Mouse (Mus musculus) brain, embryonic 14.5 days (tissue): ENCODE data around the gene Mrpl2. TPM values are rescaled to one million over a fixed set of nuclear protein-coding genes. Genes with fewer than 3 reads are reported as not detected.
A peak's percentile ranks its signal among the peaks of the same experiment; 100 is the strongest.

Experiments
- DNase-seq: peaks from one replicate; pipeline ENCODE4 v3.0.0-alpha.2; 2011; ENCODE audit warnings: low read depth
- CTCF ChIP-seq: fragments of 200-500 bp; IDR thresholded peaks from 2 replicates; pipeline ENCODE4 v1.5.1; 2012; ENCODE audit warnings: inconsistent platforms, mild to moderate bottlenecking, moderate library complexity, borderline replicate concordance; ENCODE audit not compliant: insufficient read depth, insufficient read length; ENCODE audit errors: extremely low read depth
- POLR2A ChIP-seq: fragments of 200-500 bp; IDR thresholded peaks from 2 replicates; pipeline ENCODE4 v1.6.1; 2012; ENCODE audit warnings: mild to moderate bottlenecking, inconsistent platforms, borderline replicate concordance; ENCODE audit not compliant: poor library complexity, insufficient read depth, insufficient read length, severe bottlenecking; ENCODE audit errors: extremely low read depth
- polyA plus RNA-seq: library from polyadenylated mRNA; depleted of rRNA; stranded (reverse); fragments of >200 nt; gene quantifications from 2 replicates; pipeline ENCODE4 v1.2.3, GENCODE M21; 2012; rRNA removed

The Mrpl2 gene
- polyA plus RNA-seq: 47.2 and 53.1 TPM in 2 replicates

DNA sequence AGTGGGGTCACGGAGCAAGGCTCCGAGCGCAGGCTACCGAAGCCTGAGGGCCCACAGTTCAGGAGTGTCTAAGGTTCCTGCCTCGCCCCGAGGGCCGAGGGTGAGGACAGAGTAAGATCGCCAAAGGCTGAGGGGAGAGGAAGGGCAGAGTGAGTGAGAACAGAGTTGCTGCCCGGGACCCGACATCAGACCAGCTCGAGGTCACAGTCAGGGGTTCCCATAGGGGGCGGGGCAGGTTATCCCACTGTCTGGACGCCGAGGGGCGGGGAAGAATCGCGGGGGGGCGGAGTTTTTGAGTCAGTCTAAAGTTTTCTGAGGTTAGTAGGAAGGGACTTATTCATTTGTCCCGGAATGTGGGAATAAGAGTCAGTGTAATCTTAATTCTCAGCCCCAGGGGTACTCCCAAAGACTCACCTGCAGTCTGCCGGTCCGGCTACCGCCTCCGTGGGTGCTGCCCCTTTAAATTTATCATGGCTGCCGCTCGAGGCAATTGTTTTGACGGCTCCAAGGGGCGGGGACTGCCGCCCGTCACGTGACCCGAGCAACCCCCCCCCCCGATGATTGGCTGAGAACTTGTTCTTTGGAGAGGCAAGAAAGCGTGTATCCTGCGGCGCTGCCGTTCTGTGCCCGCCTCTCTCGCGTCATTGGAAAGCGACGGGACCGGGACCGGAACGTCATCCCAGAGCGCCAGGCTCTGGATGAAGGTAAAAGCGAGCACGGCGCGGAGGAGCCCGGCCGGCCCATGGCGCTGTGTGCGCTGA lies at the start of gene Mrpl2, which contains the start of gene Klc4:
Gene Mrpl2 (plus strand): TSS at position 669 of the 761 bp plus-strand sequence.
Gene Klc4 (minus strand): TSS at position 462 of the 761 bp plus-strand sequence.
- DNase-seq: peak; percentile 100

DNA sequence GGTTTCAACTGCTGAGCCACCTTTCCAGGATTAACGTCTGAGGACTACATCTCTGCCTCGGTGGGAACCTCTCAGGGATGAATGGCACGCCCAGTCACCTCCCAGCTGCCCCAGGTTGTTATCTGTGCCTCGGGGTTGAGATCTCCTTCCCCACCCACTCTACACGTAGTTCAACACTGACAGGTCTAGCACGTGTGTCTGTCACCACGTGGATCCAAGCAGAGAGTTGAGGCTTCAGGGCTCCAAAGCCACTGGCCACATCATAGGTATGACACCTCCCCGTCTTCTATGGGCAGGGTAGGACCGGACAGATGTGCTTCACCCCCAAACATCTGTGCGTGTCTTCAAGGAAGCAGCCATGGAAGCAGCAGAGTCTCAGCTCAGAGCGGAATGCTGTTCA lies 48.1 kb upstream of the Mrpl2 start:
- TF ChIP-seq POLR2A: no peak
- no peak for TF ChIP-seq CTCF
- DNase-seq: no peak

More for the DNA sequence above, at the start of gene Mrpl2, which contains the start of gene Klc4:
- no peak for TF ChIP-seq CTCF
- peak; percentile 89 for TF ChIP-seq POLR2A

DNA sequence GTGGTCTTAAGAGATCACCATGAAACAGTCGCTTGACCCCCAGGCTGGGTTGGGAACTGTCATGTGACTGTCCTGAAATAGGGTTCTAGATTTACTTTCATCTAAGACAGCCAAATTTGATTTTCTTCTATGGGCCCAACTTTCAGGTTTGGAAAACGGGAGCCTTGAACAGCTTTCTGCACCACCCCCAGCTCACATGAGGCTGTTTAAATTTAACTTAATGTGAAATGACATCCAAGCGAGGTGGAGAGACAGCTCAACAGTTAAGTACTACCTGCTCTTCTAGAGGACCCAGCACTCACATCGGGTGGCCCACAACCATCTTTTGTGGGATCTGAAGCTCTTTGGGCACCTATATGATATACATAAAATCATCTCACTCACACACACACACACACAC lies 47.1 kb upstream of the Mrpl2 start:
- no peak for DNase-seq
- TF ChIP-seq POLR2A: no peak
- TF ChIP-seq CTCF: no peak

DNA sequence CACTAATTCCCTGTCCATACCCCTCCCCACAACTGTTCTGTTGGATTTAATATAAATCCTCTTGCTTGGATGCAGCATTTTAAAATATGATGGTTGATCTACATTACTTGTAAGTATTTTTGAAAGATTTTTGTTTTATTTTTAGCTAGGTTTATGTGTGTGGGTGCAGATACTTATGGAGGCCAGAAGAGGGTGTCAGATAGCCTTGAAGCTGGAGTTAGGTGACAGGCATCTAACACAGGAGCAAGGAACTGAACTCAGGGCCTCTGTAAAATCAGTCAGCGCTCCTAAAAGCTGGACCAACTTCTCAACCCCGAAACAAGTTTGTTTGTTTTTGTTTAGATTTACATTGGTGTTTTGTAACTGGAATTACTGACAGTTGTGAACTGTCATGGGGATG lies 45.5 kb upstream of the Mrpl2 start:
- DNase-seq: no peak
- TF ChIP-seq CTCF (no peak; the same call in 1 of the 2 replicates), POLR2A (no peak)

DNA sequence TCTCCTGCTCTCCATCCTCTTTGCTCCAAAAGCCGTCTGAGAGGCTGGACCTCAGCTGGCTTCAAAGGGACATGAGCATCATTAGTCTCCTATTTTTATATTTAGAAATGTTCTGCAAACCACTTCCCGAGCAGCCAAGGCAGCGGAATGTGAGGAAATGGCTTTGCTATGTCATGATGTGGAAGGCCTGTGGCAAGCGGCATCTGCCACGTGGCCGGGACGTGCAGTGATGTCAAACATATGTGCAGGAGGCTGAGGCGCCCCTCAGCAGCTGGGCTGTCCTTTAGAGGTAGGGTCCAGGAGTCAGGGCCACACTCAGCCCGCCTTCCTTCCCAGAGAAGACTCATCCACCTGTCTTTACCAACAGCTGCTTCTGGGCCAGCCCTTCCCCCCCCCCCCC lies 43.8 kb upstream of the Mrpl2 start:
- TF ChIP-seq POLR2A: no peak
- no peak for DNase-seq

DNA sequence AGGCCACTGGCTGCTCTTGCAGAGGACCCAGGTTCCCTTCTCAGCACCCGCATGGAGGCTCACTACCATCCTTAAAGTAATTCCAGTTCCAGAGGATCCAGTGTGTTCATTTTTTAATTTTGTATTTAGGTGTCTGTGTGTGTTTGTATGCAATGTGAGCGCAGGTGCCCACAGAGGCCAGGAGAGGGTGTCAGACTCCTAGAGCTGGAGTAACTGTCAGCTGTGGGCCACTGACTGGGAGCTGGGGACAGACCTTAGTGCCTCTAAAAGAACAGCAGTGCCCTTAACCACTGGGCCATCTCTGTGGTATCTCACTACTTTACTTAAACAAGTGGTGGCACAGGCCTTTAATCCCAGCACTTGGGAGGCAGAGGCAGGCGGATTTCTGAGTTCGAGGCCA lies 42.8 kb upstream of the Mrpl2 start:
- TF ChIP-seq CTCF (no peak), POLR2A (no peak)
- no peak for DNase-seq

DNA sequence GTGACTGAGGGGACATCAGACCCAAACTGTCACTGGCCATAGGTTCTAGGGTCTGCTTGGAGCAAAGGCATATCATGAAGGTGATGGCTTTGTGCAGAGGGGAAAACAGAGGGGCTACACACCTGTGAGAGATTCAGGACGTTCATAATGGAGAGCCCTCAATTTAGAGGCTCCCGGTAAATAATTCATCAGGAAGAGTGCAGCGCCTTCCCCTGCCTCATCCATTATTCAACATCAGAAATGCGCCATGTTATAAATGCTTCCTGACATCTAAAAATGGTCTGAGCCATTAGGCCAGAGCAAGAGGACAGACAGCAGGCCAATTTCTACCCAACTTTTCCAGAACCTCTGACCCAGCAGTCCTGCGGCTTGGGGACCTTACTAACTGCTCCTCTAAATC lies 40.9 kb upstream of the Mrpl2 start:
- no peak for DNase-seq
- TF ChIP-seq POLR2A (no peak), CTCF (no peak)

DNA sequence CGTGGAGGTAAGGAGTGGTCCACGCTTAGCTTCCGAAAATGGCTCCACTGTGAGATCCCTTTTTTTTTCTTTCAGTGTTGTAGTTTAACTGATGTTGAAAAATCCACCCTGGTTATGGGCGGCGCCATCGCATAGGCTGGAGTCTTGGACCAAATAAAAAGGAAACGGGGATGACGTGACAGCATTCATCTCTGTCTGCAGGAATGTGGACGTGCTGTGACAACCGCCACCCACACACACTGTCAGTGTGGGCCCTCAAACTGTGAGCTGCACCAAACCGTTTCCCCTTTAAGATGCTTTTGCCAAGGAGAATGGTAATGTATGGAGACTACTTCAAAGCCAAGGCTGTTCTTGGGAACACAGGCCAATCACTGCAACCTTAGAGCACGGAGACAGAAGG lies 40.0 kb upstream of the Mrpl2 start:
- TF ChIP-seq CTCF: no peak
- TF ChIP-seq POLR2A: no peak
- DNase-seq: no peak

DNA sequence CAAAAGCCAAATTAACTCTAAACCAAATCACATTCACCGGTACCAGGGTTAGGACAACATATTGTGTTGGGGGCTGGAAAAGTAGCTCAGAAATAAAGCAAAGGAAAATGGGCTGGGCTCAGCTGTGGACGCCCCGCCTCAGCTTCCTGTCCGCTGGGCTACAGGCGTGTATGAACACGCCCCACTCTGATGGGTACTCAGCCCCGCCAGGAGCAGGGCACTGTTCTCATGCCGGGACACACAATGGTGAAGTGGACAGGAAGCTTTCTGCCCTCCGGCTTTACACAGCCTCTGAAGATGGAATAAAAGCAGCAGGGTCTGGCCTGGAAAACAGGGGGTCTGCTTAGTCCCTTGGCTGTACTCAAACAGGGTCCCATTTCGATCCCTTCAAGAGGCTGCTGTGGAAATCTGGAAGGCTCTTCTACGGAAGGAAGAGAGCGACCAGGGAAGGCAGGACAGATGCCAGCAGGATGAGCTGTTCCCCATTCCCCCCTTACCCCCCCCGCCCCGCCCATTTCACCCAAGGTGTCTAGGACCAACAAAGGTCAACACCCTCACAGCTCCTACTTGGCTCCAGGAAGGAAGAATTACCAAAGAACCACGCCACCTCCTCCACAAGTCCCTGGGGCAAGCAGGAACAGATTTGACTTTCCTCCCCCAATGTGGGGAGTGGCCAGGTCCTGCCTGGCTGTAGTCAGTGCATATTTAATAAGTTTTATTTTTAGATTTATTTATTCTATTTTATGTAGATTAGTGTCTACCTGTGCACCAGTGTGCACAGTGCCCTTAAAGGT lies 36.1 kb upstream of the Mrpl2 start:
- DNase-seq: no peak
- no peak for TF ChIP-seq CTCF
- no peak for TF ChIP-seq POLR2A

DNA sequence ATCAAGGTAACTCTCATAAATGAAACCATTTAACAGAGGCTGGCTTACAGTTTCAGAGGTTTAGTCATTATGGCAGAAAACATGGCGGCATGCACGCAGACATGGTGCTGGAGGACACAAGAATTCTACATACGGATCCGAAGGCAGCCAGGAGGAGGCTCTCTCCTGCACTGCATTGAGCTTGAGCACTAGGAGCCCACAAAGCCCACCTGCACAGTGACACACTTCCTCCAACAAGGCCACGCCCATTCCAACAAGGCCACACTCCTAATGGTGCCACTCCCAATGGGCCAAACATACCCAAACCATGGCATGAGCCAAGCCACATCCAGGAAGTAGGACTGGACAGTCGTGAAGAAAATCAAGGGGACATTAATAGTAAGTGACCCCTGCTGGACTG lies 34.7 kb upstream of the Mrpl2 start:
- DNase-seq: no peak
- TF ChIP-seq CTCF (no peak), POLR2A (no peak)

DNA sequence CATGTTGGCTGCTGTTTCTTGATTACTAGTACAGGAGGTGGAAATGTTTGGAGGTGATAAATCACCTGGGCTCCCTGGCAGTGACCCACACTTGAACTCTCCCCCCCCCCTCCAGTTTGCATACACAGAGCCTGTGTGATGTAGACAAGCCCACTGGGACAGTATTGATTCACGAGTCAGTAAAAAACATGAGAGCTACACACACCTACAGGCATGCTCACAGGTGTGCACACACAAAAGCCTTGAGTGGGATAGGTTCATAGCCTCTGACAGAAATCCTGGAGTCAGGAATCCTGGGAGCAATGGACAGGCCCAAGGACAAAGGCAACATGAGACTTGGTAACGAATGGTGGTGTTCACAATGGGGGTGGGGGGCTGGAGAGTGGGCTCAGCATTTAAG lies 33.8 kb upstream of the Mrpl2 start:
- DNase-seq: no peak
- TF ChIP-seq CTCF (no peak), POLR2A (no peak)
